ENCODE assay signal across 10 mouse cellular contexts in genomic region chr11:44832940-44833254, GRCm38 (mm10).
DNase-seq lines count a peak whose midpoint lies in the region; ATAC-seq lines count a peak whose summit lies in the region.
"Had no signal": no experiment of that assay in that cellular context is flagged by ENCODE, and none has a peak within 500 bp of the region (broad histone marks: within the 10 kb centered on the region; RNA-seq: fewer than 3 reads in every experiment).

No protein-coding gene starts in this region.

- peak overlapping the region; percentile 16; the same call in 1 of the 2 replicates for H3K4me2 ChIP-seq in lung, embryonic 15.5 days
- H3K4me2 ChIP-seq in forebrain, embryonic 16.5 days (ENCODE audit: low read length), result peak overlapping the region; percentile 43

- H3K9ac ChIP-seq in lung, embryonic 15.5 days, result no peak overlapping the region
- H3K9ac ChIP-seq in forebrain, embryonic 16.5 days (replicated peaks; ENCODE audit: low read depth, low read length), result no peak overlapping the region

- H3K4me3 ChIP-seq in lung, embryonic 15.5 days, result no peak overlapping the region
- H3K4me3 ChIP-seq in forebrain, embryonic 16.5 days (replicated peaks; ENCODE audit: low read length), result peak overlapping the region; percentile 10
- H3K4me3 ChIP-seq in midbrain, embryonic 10.5 days, result peak overlapping the region; percentile 36

- no peak for ATAC-seq in lung, embryonic 15.5 days (ENCODE audit: borderline replicate concordance, extremely low read depth, low FRiP score, low TSS enrichment)
- ATAC-seq in forebrain, embryonic 16.5 days, result no peak; the same call in none of the 2 replicates
- ATAC-seq in granulocyte monocyte progenitor cell, adult 5-6 weeks (replicated peaks; ENCODE audit: poor library complexity, severe bottlenecking), result no peak
- ATAC-seq: CD4-positive, CD25-positive, alpha-beta regulatory T cell, adult 4 months had no signal

- H3K4me1 ChIP-seq in lung, embryonic 15.5 days, result no peaks in the 10 kb centered on the region
- H3K4me1 ChIP-seq in forebrain, embryonic 16.5 days (replicated peaks; ENCODE audit: control insufficient read depth, insufficient read depth, low read length), result peaks cover 17% of the 10 kb centered on the region
- H3K4me1 ChIP-seq in midbrain, embryonic 10.5 days, result peaks cover 41% of the 10 kb centered on the region

- no peak overlapping the region for H3K27ac ChIP-seq in lung, embryonic 15.5 days
- H3K27ac ChIP-seq in forebrain, embryonic 16.5 days (ENCODE audit: low read length), result no peak overlapping the region
- peak overlapping the region; percentile 78 for H3K27ac ChIP-seq in midbrain, embryonic 10.5 days (replicated peaks)

- H3K9me3 ChIP-seq in lung, embryonic 15.5 days, result no peaks in the 10 kb centered on the region
- H3K9me3 ChIP-seq in forebrain, embryonic 16.5 days (ENCODE audit: control insufficient read depth, low read length), result no peaks in the 10 kb centered on the region
- no peaks in the 10 kb centered on the region for H3K9me3 ChIP-seq in midbrain, embryonic 10.5 days (replicated peaks)

- no peaks in the 10 kb centered on the region for H3K36me3 ChIP-seq in lung, embryonic 15.5 days
- no peaks in the 10 kb centered on the region for H3K36me3 ChIP-seq in forebrain, embryonic 16.5 days (ENCODE audit: control insufficient read depth, insufficient read depth)
- H3K36me3 ChIP-seq in midbrain, embryonic 10.5 days, result no peaks in the 10 kb centered on the region

- peaks cover 32% of the 10 kb centered on the region for H3K27me3 ChIP-seq in lung, embryonic 15.5 days
- H3K27me3 ChIP-seq in forebrain, embryonic 16.5 days (replicated peaks; ENCODE audit: control insufficient read depth, insufficient read depth, low read length), result peaks cover 37% of the 10 kb centered on the region
- peaks cover 48% of the 10 kb centered on the region for H3K27me3 ChIP-seq in midbrain, embryonic 10.5 days (ENCODE audit: low read depth, poor library complexity, severe bottlenecking)

- 12% methylated on average over 4 of the region's 4 CpGs for WGBS in lung, embryonic 15.5 days
- WGBS in forebrain, embryonic 16.5 days, result 2% methylated on average over 4 of the region's 4 CpGs
- WGBS in midbrain, embryonic 10.5 days, result 3% methylated on average over 4 of the region's 4 CpGs

- no peak for DNase-seq in lung, postnatal 14 days
- DNase-seq in midbrain, embryonic 10.5 days (ENCODE audit: low spot score), result no peak
- DNase-seq in thymus, postnatal 36 days, result no peak
- no peak for DNase-seq in lung, adult 18-20 months
- no peak for DNase-seq in MN1 (ENCODE audit: low spot score)
- DNase-seq: kidney, postnatal 10 days had no signal
